Mouse (Mus musculus): ENCODE measurements around the gene Ypel4. TPM values are rescaled to one million over a fixed set of nuclear protein-coding genes. Genes with fewer than 3 reads are reported as not detected.

Gene Ypel4
- polyA plus RNA-seq, 1 experiment from 2014 or later = 10.0 TPM

GRCm38 (mm10) chr2:84779210-84779609, 45.4 kb downstream of the Ypel4 start:
- H3K27ac ChIP-seq (ENCODE audit: low read depth, low read length) = no peak overlapping the region
- no peaks in the 10 kb centered on the region for H3K9me3 ChIP-seq (ENCODE audit: control insufficient read depth, low read length)
- no peaks in the 10 kb centered on the region for H3K36me3 ChIP-seq (ENCODE audit: control insufficient read depth, insufficient read depth, low read length)
- no peak overlapping the region for H3K4me2 ChIP-seq (replicated peaks; ENCODE audit: low read depth, low read length)
- H3K9ac ChIP-seq (ENCODE audit: low read depth, low read length) = no peak overlapping the region
- 58% methylated on average over 6 of the region's 6 CpGs for WGBS
- no peaks in the 10 kb centered on the region for H3K27me3 ChIP-seq (ENCODE audit: control insufficient read depth, insufficient read depth, low read length)
- no peak overlapping the region for H3K4me3 ChIP-seq (ENCODE audit: low read length)
- no peaks in the 10 kb centered on the region for H3K4me1 ChIP-seq (ENCODE audit: control insufficient read depth, insufficient read depth, low read length)
- no peak for ATAC-seq (ENCODE audit: low FRiP score, low TSS enrichment)

GRCm38 (mm10) chr2:84783315-84783714, 49.5 kb downstream of the Ypel4 start:
- H3K4me3 ChIP-seq (ENCODE audit: low read length) = no peak overlapping the region
- ATAC-seq (ENCODE audit: low FRiP score, low TSS enrichment) = no peak
- no peak overlapping the region for H3K27ac ChIP-seq (ENCODE audit: low read depth, low read length)
- no peak overlapping the region for H3K9ac ChIP-seq (ENCODE audit: low read depth, low read length)
- 80% methylated on average over 1 of the region's 1 CpGs for WGBS
- no peaks in the 10 kb centered on the region for H3K9me3 ChIP-seq (ENCODE audit: control insufficient read depth, low read length)
- H3K27me3 ChIP-seq (ENCODE audit: control insufficient read depth, insufficient read depth, low read length) = no peaks in the 10 kb centered on the region
- H3K4me1 ChIP-seq (ENCODE audit: control insufficient read depth, insufficient read depth, low read length) = no peaks in the 10 kb centered on the region
- no peak overlapping the region for H3K4me2 ChIP-seq (replicated peaks; ENCODE audit: low read depth, low read length)
- H3K36me3 ChIP-seq (ENCODE audit: control insufficient read depth, insufficient read depth, low read length) = no peaks in the 10 kb centered on the region

- WGBS = 67% methylated on average over 3 of the region's 3 CpGs
- no peak for ATAC-seq (ENCODE audit: low FRiP score, low TSS enrichment)
- Histone ChIP-seq H3K9me3 (ENCODE audit: control insufficient read depth, low read length) (no peaks in the 10 kb centered on the region), H3K4me2 (replicated peaks; ENCODE audit: low read depth, low read length) (no peak overlapping the region), H3K4me3 (ENCODE audit: low read length) (no peak overlapping the region), H3K4me1 (ENCODE audit: control insufficient read depth, insufficient read depth, low read length) (no peaks in the 10 kb centered on the region), H3K27me3 (ENCODE audit: control insufficient read depth, insufficient read depth, low read length) (no peaks in the 10 kb centered on the region), H3K27ac (ENCODE audit: low read depth, low read length) (0 out of 2 replicates have a peak overlapping the region, but pooled peaks have one; percentile 51), H3K9ac (ENCODE audit: low read depth, low read length) (no peak overlapping the region), H3K36me3 (ENCODE audit: control insufficient read depth, insufficient read depth, low read length) (no peaks in the 10 kb centered on the region)
Measured at GRCm38 (mm10) chr2:84783840-84784566, 50.1 kb downstream of the Ypel4 start.

MicroRNA genes within 50 kb of the gene (microRNA counts, 519-probe panel; counts per million panel counts)
- microRNA mmu-miR-130a = 9,161 counts per million, percentile 93 among the panel's probes with 10 or more counts

Small RNA genes lying within 50 kb of the gene (microRNA-seq; reads per million reads assigned to microRNA genes)
- 26,216 reads per million, percentile 97 among the genes with 10 or more reads in this experiment for gene Mir130a

Other genes starting within 250 kb of the Ypel4 start
- 29.1 and 53.6 TPM in 2 replicates for gene Ctnnd1, start 83.3 kb upstream of the Ypel4 start, polyA plus RNA-seq (2014; fragmentation: Nextera tagmentation; extraction: Ambion mirVana)
- gene Btbd18, start 75.0 kb upstream of the Ypel4 start, polyA plus RNA-seq (2014; fragmentation: Nextera tagmentation; extraction: Ambion mirVana) = 0.24 and 0.31 TPM in 2 replicates
- gene Selenoh, start 63.3 kb upstream of the Ypel4 start, polyA plus RNA-seq (2014; fragmentation: Nextera tagmentation; extraction: Ambion mirVana) = 404 and 541 TPM in 2 replicates
- gene Gm28635, start 56.0 kb upstream of the Ypel4 start, polyA plus RNA-seq (2014; fragmentation: Nextera tagmentation; extraction: Ambion mirVana) = not detected in 2 replicates
- gene Med19, start 55.7 kb upstream of the Ypel4 start, polyA plus RNA-seq (2014; fragmentation: Nextera tagmentation; extraction: Ambion mirVana) = 48.5 and 50.5 TPM in 2 replicates
- 145 and 163 TPM in 2 replicates for gene Tmx2, start 54.9 kb upstream of the Ypel4 start, polyA plus RNA-seq (2014; fragmentation: Nextera tagmentation; extraction: Ambion mirVana)
- 41.0 and 48.8 TPM in 2 replicates for gene Zdhhc5, start 18.9 kb upstream of the Ypel4 start, polyA plus RNA-seq (2014; fragmentation: Nextera tagmentation; extraction: Ambion mirVana)
- 33.2 and 34.5 TPM in 2 replicates for gene Clp1, start 6.7 kb upstream of the Ypel4 start, polyA plus RNA-seq (2014; fragmentation: Nextera tagmentation; extraction: Ambion mirVana)
- 5.6 and 14.9 TPM in 2 replicates for gene Gm19426, start 9.6 kb downstream of the Ypel4 start, polyA plus RNA-seq (2014; fragmentation: Nextera tagmentation; extraction: Ambion mirVana)
- 81.7 and 85.8 TPM in 2 replicates for gene Serping1, start 41.4 kb downstream of the Ypel4 start, polyA plus RNA-seq (2014; fragmentation: Nextera tagmentation; extraction: Ambion mirVana)
- gene Ube2l6, start 64.8 kb downstream of the Ypel4 start, polyA plus RNA-seq (2014; fragmentation: Nextera tagmentation; extraction: Ambion mirVana) = 25.3 and 29.0 TPM in 2 replicates
- gene Smtnl1, start 88.6 kb downstream of the Ypel4 start, polyA plus RNA-seq (2014; fragmentation: Nextera tagmentation; extraction: Ambion mirVana) = 0.16 and 0.24 TPM in 2 replicates
- gene Timm10, start 92.9 kb downstream of the Ypel4 start, polyA plus RNA-seq (2014; fragmentation: Nextera tagmentation; extraction: Ambion mirVana) = 65.3 and 79.4 TPM in 2 replicates
- 15.5 and 19.4 TPM in 2 replicates for gene Slc43a1, start 104.8 kb downstream of the Ypel4 start, polyA plus RNA-seq (2014; fragmentation: Nextera tagmentation; extraction: Ambion mirVana)
- gene Rtn4rl2, start 152.7 kb downstream of the Ypel4 start, polyA plus RNA-seq (2014; fragmentation: Nextera tagmentation; extraction: Ambion mirVana) = 1.6 and 2.1 TPM in 2 replicates
- gene Slc43a3, start 202.5 kb downstream of the Ypel4 start, polyA plus RNA-seq (2014; fragmentation: Nextera tagmentation; extraction: Ambion mirVana) = 41.1 and 53.7 TPM in 2 replicates
- gene Prg2, start 246.4 kb downstream of the Ypel4 start, polyA plus RNA-seq (2014; fragmentation: Nextera tagmentation; extraction: Ambion mirVana) = not detected in 2 replicates

Measured in kidney, embryonic 14.5 days (tissue).